Mouse (Mus musculus) ES-E14 (cell line): ENCODE measurements at regions not wholly inside any gene's neighbourhood (a gene's known extent, or its start where the extent isn't known, plus 50 kb on each side); places are given as distances from the start of the nearest gene placed in this dataset.
A peak's percentile ranks its signal among the peaks of the same experiment; 100 is the strongest.

ENCODE experiments used
- DNase-seq: peaks from one replicate; pipeline ENCODE4 v3.0.0-alpha.2; 2013; ENCODE audit warnings: low read depth, low spot score
- H3K27ac ChIP-seq: 2 replicates; pipeline ENCODE4 v1.5.1; 2012; ENCODE audit warnings: low read depth, mild to moderate bottlenecking, low read length, moderate library complexity, mixed read lengths; ENCODE audit not compliant: poor library complexity, insufficient read depth, severe bottlenecking
- H3K36me3 ChIP-seq: 2 replicates; pipeline ENCODE4 v1.6.1; 2012; ENCODE audit warnings: mild to moderate bottlenecking, low read length, moderate library complexity, mixed read lengths; ENCODE audit not compliant: control insufficient read depth, poor library complexity, insufficient read depth, severe bottlenecking
- H3K4me1 ChIP-seq, 2 experiments: fragments of 150-350 bp in 1 of 2; sonication (generic) in 1 of 2; 2 replicates each; pipeline ENCODE4 v1.6.1; 2012; ENCODE audit warnings: low read length in 2 of 2, mild to moderate bottlenecking in 1 of 2, mixed read lengths in 1 of 2; ENCODE audit not compliant: control insufficient read depth in 2 of 2, insufficient read depth in 2 of 2, poor library complexity in 1 of 2
- H3K4me3 ChIP-seq, 2 experiments: fragments of 150-350 bp in 1 of 2; sonication (generic) in 1 of 2; 2 replicates each; pipeline ENCODE4 v1.5.1; 2012; ENCODE audit warnings: low read length in 2 of 2, low read depth in 1 of 2, mild to moderate bottlenecking in 1 of 2, mixed read lengths in 1 of 2; ENCODE audit not compliant: insufficient read depth in 1 of 2, poor library complexity in 1 of 2, severe bottlenecking in 1 of 2
- H3K9ac ChIP-seq: 2 replicates; pipeline ENCODE4 v1.6.1; 2012; ENCODE audit warnings: low read depth, mild to moderate bottlenecking, low read length, mixed read lengths; ENCODE audit not compliant: poor library complexity, insufficient read depth, severe bottlenecking
- H3K9me3 ChIP-seq: fragments of 150-350 bp; sonication (generic); 2 replicates; pipeline ENCODE4 v1.6.1; 2012; ENCODE audit warnings: low read depth, mild to moderate bottlenecking, low read length; ENCODE audit not compliant: control insufficient read depth, insufficient read depth
- CHD2 ChIP-seq: IDR thresholded peaks from 2 replicates; pipeline ENCODE4 v1.6.1; 2014; ENCODE audit warnings: mild to moderate bottlenecking, low read depth, low read length, inconsistent platforms
- HCFC1 ChIP-seq: IDR thresholded peaks from 2 replicates; pipeline ENCODE4 v1.6.1; 2012; ENCODE audit warnings: low read length, inconsistent platforms, borderline replicate concordance; ENCODE audit not compliant: insufficient read depth
- MAFK ChIP-seq: IDR thresholded peaks from 2 replicates; pipeline ENCODE4 v1.6.1; 2014; ENCODE audit warnings: mild to moderate bottlenecking, low read depth, low read length, inconsistent platforms; ENCODE audit not compliant: insufficient read depth
- ZC3H11A ChIP-seq: IDR thresholded peaks from 2 replicates; pipeline ENCODE4 v1.6.1; 2012; ENCODE audit warnings: low read depth, mild to moderate bottlenecking, inconsistent platforms, low read length, borderline replicate concordance
- ZNF384 ChIP-seq: IDR thresholded peaks from 2 replicates; pipeline ENCODE4 v1.6.1; 2012; ENCODE audit warnings: low read depth, low read length, inconsistent platforms
- in situ Hi-C, 2 experiments: fragments of 600-800 bp; cut with MboI; formaldehyde crosslinking; loops; one replicate each; pipeline ENCODE4 v1.15.1; 2025; ENCODE audit warnings: low sequenced_read_pairs in 2 of 2, inconsistent platforms in 1 of 2; ENCODE audit not compliant: unreplicated experiment in 2 of 2

- H3K4me3 ChIP-seq, result no peak overlapping the region
- H3K9me3 ChIP-seq, result no peaks in the 10 kb centered on the region
- DNase-seq, result peak; percentile 7
- in situ Hi-C loops, result no loop called here
- H3K9ac ChIP-seq, result no peak overlapping the region
- H3K4me1 ChIP-seq, result no peaks in the 10 kb centered on the region
- TF ChIP-seq ZC3H11A (no peak), ZNF384 (no peak), HCFC1 (no peak), MAFK (no peak), CHD2 (no peak)
- no peaks in the 10 kb centered on the region for H3K36me3 ChIP-seq
- no peak overlapping the region for H3K27ac ChIP-seq
Observed at GRCm38 (mm10) chr9:91048569-91048968, 313.6 kb upstream of the Zic4 start.

DNA sequence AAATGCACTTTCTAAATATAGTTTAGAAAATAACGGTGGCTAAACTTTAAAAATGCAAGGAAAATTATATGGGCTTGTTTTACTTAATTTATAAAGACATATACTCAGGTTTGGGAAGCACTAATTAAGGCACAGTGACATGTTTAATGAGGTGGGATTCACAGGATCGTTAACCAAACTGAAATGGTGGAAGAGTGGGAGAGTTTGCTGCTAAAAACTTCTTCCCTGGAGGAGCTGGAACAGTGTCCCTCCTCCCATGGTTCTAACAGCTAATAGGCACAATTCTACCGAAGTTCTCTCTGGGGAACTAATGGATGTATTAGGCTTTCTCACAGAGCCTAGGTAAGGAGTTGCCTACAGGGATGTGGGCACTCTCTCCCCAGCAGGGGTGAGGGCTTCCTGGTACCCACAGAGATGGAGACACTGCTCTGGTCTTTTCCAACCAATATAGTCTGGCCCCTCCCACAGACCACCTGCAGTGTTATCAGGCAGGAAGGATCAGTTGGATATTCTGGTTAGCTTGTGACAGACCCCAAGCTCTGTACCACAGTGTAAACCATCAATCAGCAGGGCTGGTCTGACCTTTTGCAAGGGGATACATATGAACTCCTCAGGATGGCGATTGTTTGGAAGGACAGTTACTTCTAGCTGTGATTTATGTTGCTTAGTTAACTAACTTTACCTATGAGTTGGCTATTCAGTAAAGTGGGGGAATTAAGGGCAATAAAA is 309.0 kb upstream of the Zic4 start:
- Histone ChIP-seq H3K27ac (no peak overlapping the region), H3K36me3 (no peaks in the 10 kb centered on the region), H3K9me3 (no peaks in the 10 kb centered on the region), H3K9ac (no peak overlapping the region), H3K4me1 (no peaks in the 10 kb centered on the region), H3K4me3 (no peak overlapping the region)
- no peak for DNase-seq
- in situ Hi-C loops, result no loop called here
- TF ChIP-seq HCFC1 (no peak), ZNF384 (no peak), CHD2 (no peak), MAFK (no peak), ZC3H11A (no peak)

- no peaks in the 10 kb centered on the region for H3K4me1 ChIP-seq
- no peaks in the 10 kb centered on the region for H3K9me3 ChIP-seq
- no peaks in the 10 kb centered on the region for H3K36me3 ChIP-seq
- no peak overlapping the region for H3K27ac ChIP-seq
- H3K4me3 ChIP-seq, result no peak overlapping the region
- in situ Hi-C loops, result no loop called here
- DNase-seq, result no peak
- no peak overlapping the region for H3K9ac ChIP-seq
- TF ChIP-seq CHD2 (no peak), HCFC1 (no peak)
Observed at GRCm38 (mm10) chr9:91059460-91059859, 302.8 kb upstream of the Zic4 start.

- no peaks in the 10 kb centered on the region for H3K4me1 ChIP-seq
- in situ Hi-C loops, result no loop called here
Observed at GRCm38 (mm10) chr9:91069496-91069895, 292.7 kb upstream of the Zic4 start.

More at GRCm38 (mm10) chr9:91069496-91069895, 292.7 kb upstream of the Zic4 start:
- no peaks in the 10 kb centered on the region for H3K36me3 ChIP-seq
- no peak overlapping the region for H3K27ac ChIP-seq
- H3K9me3 ChIP-seq, result no peaks in the 10 kb centered on the region
- H3K4me3 ChIP-seq, result no peak overlapping the region
- no peak for DNase-seq
- TF ChIP-seq HCFC1 (no peak), ZC3H11A (no peak), MAFK (no peak), ZNF384 (no peak), CHD2 (no peak)
- H3K9ac ChIP-seq, result no peak overlapping the region
